Mouse (Mus musculus): ENCODE measurements around the gene Nemp2. TPM values are rescaled to one million over a fixed set of nuclear protein-coding genes. Genes with fewer than 3 reads are reported as not detected.

Gene Nemp2
- polyA plus RNA-seq (2015; fragmentation: Nextera tagmentation; extraction: Ambion mirVana) = 9.9 and 11.7 TPM in 2 replicates

- Histone ChIP-seq H3K27ac (ENCODE audit: low read length) (peak within 1 kb of the TSS; percentile 92), H3K36me3 (ENCODE audit: insufficient read depth, low read length) (no peaks in the 10 kb centered on the region), H3K4me3 (ENCODE audit: low read length) (peak within 1 kb of the TSS; percentile 96), H3K4me2 (replicated peaks; ENCODE audit: low read depth, low read length) (peak within 1 kb of the TSS; percentile 47), H3K9me3 (ENCODE audit: low read length) (no peaks in the 10 kb centered on the region), H3K27me3 (ENCODE audit: insufficient read depth, low read length) (no peaks in the 10 kb centered on the region), H3K4me1 (ENCODE audit: insufficient read depth, low read length) (peaks cover 9% of the 10 kb centered on the region), H3K9ac (replicated peaks; ENCODE audit: low read length) (peak within 1 kb of the TSS; percentile 88)
- WGBS = under 1% methylated on average over 43 of the region's 44 CpGs
- ATAC-seq (ENCODE audit: low FRiP score, low TSS enrichment) = peak; percentile 94
Observed at GRCm38 (mm10) chr1:52630248-52630936, at the start of gene Nemp2. TSS of gene Nemp2 (plus strand) at chr1:52630703.

- no peak for ATAC-seq (ENCODE audit: low FRiP score, low TSS enrichment)
- no peak overlapping the region for H3K4me2 ChIP-seq (replicated peaks; ENCODE audit: low read depth, low read length)
- 71% methylated on average over 3 of the region's 6 CpGs for WGBS
- H3K36me3 ChIP-seq (ENCODE audit: insufficient read depth, low read length) = no peaks in the 10 kb centered on the region
- H3K4me3 ChIP-seq (ENCODE audit: low read length) = no peak overlapping the region
- H3K27ac ChIP-seq (ENCODE audit: low read length) = no peak overlapping the region
- H3K9me3 ChIP-seq (ENCODE audit: low read length) = no peaks in the 10 kb centered on the region
- peaks cover 14% of the 10 kb centered on the region for H3K4me1 ChIP-seq (ENCODE audit: insufficient read depth, low read length)
- H3K9ac ChIP-seq (replicated peaks; ENCODE audit: low read length) = no peak overlapping the region
- no peaks in the 10 kb centered on the region for H3K27me3 ChIP-seq (ENCODE audit: insufficient read depth, low read length)
Observed at GRCm38 (mm10) chr1:52581744-52582143, 48.8 kb upstream of the Nemp2 start.

GRCm38 (mm10) chr1:52582866-52583265 lies 47.6 kb upstream of the Nemp2 start:
- Histone ChIP-seq H3K9ac (replicated peaks; ENCODE audit: low read length) (no peak overlapping the region), H3K4me2 (replicated peaks; ENCODE audit: low read depth, low read length) (no peak overlapping the region), H3K9me3 (ENCODE audit: low read length) (no peaks in the 10 kb centered on the region), H3K27ac (ENCODE audit: low read length) (no peak overlapping the region), H3K4me3 (ENCODE audit: low read length) (no peak overlapping the region), H3K4me1 (ENCODE audit: insufficient read depth, low read length) (peaks cover 12% of the 10 kb centered on the region), H3K36me3 (ENCODE audit: insufficient read depth, low read length) (no peaks in the 10 kb centered on the region), H3K27me3 (ENCODE audit: insufficient read depth, low read length) (no peaks in the 10 kb centered on the region)
- 94% methylated on average over 1 of the region's 1 CpGs for WGBS
- no peak for ATAC-seq (ENCODE audit: low FRiP score, low TSS enrichment)

GRCm38 (mm10) chr1:52596982-52597646 lies 33.4 kb upstream of the Nemp2 start:
- ATAC-seq (ENCODE audit: low FRiP score, low TSS enrichment) = peak; percentile 83
- Histone ChIP-seq H3K4me3 (ENCODE audit: low read length) (no peak overlapping the region), H3K27ac (ENCODE audit: low read length) (peak overlapping the region; percentile 7; the same call in 1 of the 2 replicates), H3K36me3 (ENCODE audit: insufficient read depth, low read length) (no peaks in the 10 kb centered on the region), H3K27me3 (ENCODE audit: insufficient read depth, low read length) (no peaks in the 10 kb centered on the region), H3K9ac (replicated peaks; ENCODE audit: low read length) (no peak overlapping the region), H3K4me2 (replicated peaks; ENCODE audit: low read depth, low read length) (no peak overlapping the region), H3K9me3 (ENCODE audit: low read length) (0 out of 2 replicates have a peak, but pooled peaks cover 3% of the 10 kb centered on the region), H3K4me1 (ENCODE audit: insufficient read depth, low read length) (0 out of 2 replicates have a peak, but pooled peaks cover 7% of the 10 kb centered on the region)
- WGBS = 52% methylated on average over 11 of the region's 11 CpGs

GRCm38 (mm10) chr1:52597761-52598160 lies 32.7 kb upstream of the Nemp2 start:
- H3K27ac ChIP-seq (ENCODE audit: low read length) = peak overlapping the region; percentile 35
- ATAC-seq (ENCODE audit: low FRiP score, low TSS enrichment) = peak; percentile 87
- 19% methylated on average over 11 of the region's 11 CpGs for WGBS

GRCm38 (mm10) chr1:52598361-52598760 lies 32.1 kb upstream of the Nemp2 start:
- WGBS = 48% methylated on average over 4 of the region's 4 CpGs
- no peaks in the 10 kb centered on the region for H3K27me3 ChIP-seq (ENCODE audit: insufficient read depth, low read length)
- peak overlapping the region; percentile 47 for H3K4me2 ChIP-seq (replicated peaks; ENCODE audit: low read depth, low read length)

More at GRCm38 (mm10) chr1:52597761-52598160, 32.7 kb upstream of the Nemp2 start:
- no peaks in the 10 kb centered on the region for H3K27me3 ChIP-seq (ENCODE audit: insufficient read depth, low read length)
- 0 out of 2 replicates have a peak, but pooled peaks cover 3% of the 10 kb centered on the region for H3K9me3 ChIP-seq (ENCODE audit: low read length)
- H3K9ac ChIP-seq (replicated peaks; ENCODE audit: low read length) = no peak overlapping the region
- H3K4me2 ChIP-seq (replicated peaks; ENCODE audit: low read depth, low read length) = peak overlapping the region; percentile 47
- H3K4me1 ChIP-seq (ENCODE audit: insufficient read depth, low read length) = 0 out of 2 replicates have a peak, but pooled peaks cover 7% of the 10 kb centered on the region
- H3K4me3 ChIP-seq (ENCODE audit: low read length) = no peak overlapping the region
- no peaks in the 10 kb centered on the region for H3K36me3 ChIP-seq (ENCODE audit: insufficient read depth, low read length)

GRCm38 (mm10) chr1:52601496-52601895 lies 29.0 kb upstream of the Nemp2 start:
- no peak for ATAC-seq (ENCODE audit: low FRiP score, low TSS enrichment)
- H3K4me1 ChIP-seq (ENCODE audit: insufficient read depth, low read length) = 0 out of 2 replicates have a peak, but pooled peaks cover 7% of the 10 kb centered on the region
- WGBS = 90% methylated on average over 3 of the region's 3 CpGs

More at GRCm38 (mm10) chr1:52598361-52598760, 32.1 kb upstream of the Nemp2 start:
- 0 out of 2 replicates have a peak, but pooled peaks cover 3% of the 10 kb centered on the region for H3K9me3 ChIP-seq (ENCODE audit: low read length)
- ATAC-seq (ENCODE audit: low FRiP score, low TSS enrichment) = peak; percentile 64
- H3K4me3 ChIP-seq (ENCODE audit: low read length) = no peak overlapping the region
- H3K27ac ChIP-seq (ENCODE audit: low read length) = peak overlapping the region; percentile 35
- H3K9ac ChIP-seq (replicated peaks; ENCODE audit: low read length) = no peak overlapping the region
- no peaks in the 10 kb centered on the region for H3K36me3 ChIP-seq (ENCODE audit: insufficient read depth, low read length)
- 0 out of 2 replicates have a peak, but pooled peaks cover 7% of the 10 kb centered on the region for H3K4me1 ChIP-seq (ENCODE audit: insufficient read depth, low read length)

GRCm38 (mm10) chr1:52607700-52608099 lies 22.8 kb upstream of the Nemp2 start:
- no peak overlapping the region for H3K4me3 ChIP-seq (ENCODE audit: low read length)
- no peaks in the 10 kb centered on the region for H3K4me1 ChIP-seq (ENCODE audit: insufficient read depth, low read length)
- H3K9me3 ChIP-seq (ENCODE audit: low read length) = no peaks in the 10 kb centered on the region
- no peak overlapping the region for H3K4me2 ChIP-seq (replicated peaks; ENCODE audit: low read depth, low read length)
- H3K27me3 ChIP-seq (ENCODE audit: insufficient read depth, low read length) = no peaks in the 10 kb centered on the region
- ATAC-seq (ENCODE audit: low FRiP score, low TSS enrichment) = no peak
- no peak overlapping the region for H3K27ac ChIP-seq (ENCODE audit: low read length)
- H3K36me3 ChIP-seq (ENCODE audit: insufficient read depth, low read length) = no peaks in the 10 kb centered on the region
- 83% methylated on average over 1 of the region's 1 CpGs for WGBS
- H3K9ac ChIP-seq (replicated peaks; ENCODE audit: low read length) = no peak overlapping the region

More at GRCm38 (mm10) chr1:52601496-52601895, 29.0 kb upstream of the Nemp2 start:
- no peak overlapping the region for H3K4me3 ChIP-seq (ENCODE audit: low read length)
- no peaks in the 10 kb centered on the region for H3K36me3 ChIP-seq (ENCODE audit: insufficient read depth, low read length)
- H3K27ac ChIP-seq (ENCODE audit: low read length) = no peak overlapping the region
- H3K9me3 ChIP-seq (ENCODE audit: low read length) = no peaks in the 10 kb centered on the region
- no peak overlapping the region for H3K9ac ChIP-seq (replicated peaks; ENCODE audit: low read length)
- H3K4me2 ChIP-seq (replicated peaks; ENCODE audit: low read depth, low read length) = no peak overlapping the region
- H3K27me3 ChIP-seq (ENCODE audit: insufficient read depth, low read length) = no peaks in the 10 kb centered on the region

GRCm38 (mm10) chr1:52608486-52608885 lies 22.0 kb upstream of the Nemp2 start:
- WGBS = 86% methylated on average over 4 of the region's 4 CpGs
- ATAC-seq (ENCODE audit: low FRiP score, low TSS enrichment) = no peak
- H3K27me3 ChIP-seq (ENCODE audit: insufficient read depth, low read length) = no peaks in the 10 kb centered on the region
- no peak overlapping the region for H3K4me2 ChIP-seq (replicated peaks; ENCODE audit: low read depth, low read length)
- no peaks in the 10 kb centered on the region for H3K36me3 ChIP-seq (ENCODE audit: insufficient read depth, low read length)
- no peak overlapping the region for H3K27ac ChIP-seq (ENCODE audit: low read length)
- no peak overlapping the region for H3K9ac ChIP-seq (replicated peaks; ENCODE audit: low read length)
- no peak overlapping the region for H3K4me3 ChIP-seq (ENCODE audit: low read length)
- H3K4me1 ChIP-seq (ENCODE audit: insufficient read depth, low read length) = no peaks in the 10 kb centered on the region
- H3K9me3 ChIP-seq (ENCODE audit: low read length) = no peaks in the 10 kb centered on the region
